Mouse (Mus musculus) bone marrow, adult 2 months (tissue): ENCODE data around the gene Ccdc105.

ENCODE experiments used
- CTCF ChIP-seq: fragments of 200-500 bp; IDR thresholded peaks from 2 replicates; pipeline ENCODE4 v1.5.1; 2011; ENCODE audit warnings: low read length, control low read depth; ENCODE audit not compliant: control insufficient read depth, insufficient read depth
- POLR2A ChIP-seq: fragments of 200-500 bp; IDR thresholded peaks from 2 replicates; pipeline ENCODE4 v1.6.1; 2011; ENCODE audit warnings: low read depth, mild to moderate bottlenecking, control low read depth, low read length, borderline replicate concordance; ENCODE audit not compliant: control insufficient read depth

DNA sequence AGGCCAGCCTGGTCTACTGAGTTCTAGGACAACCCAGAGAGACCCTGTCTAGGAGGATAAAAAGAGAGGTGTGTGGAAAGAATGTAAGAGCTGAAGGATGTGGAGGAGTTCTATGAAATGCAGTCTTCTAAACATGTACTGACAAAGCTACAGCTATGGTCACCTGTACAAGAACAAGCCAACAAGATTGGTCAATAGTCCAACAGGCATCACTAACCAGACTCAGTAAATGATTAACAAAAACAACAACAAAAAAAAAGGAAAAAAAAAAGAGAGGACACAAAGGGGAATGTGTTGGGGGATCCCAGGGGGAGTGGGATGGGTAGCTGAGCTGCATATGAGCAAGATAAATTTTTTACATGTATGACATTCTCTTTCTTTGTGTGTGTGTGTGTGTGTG lies 42.2 kb downstream of the Ccdc105 start:
- TF ChIP-seq CTCF, result no peak
- no peak for TF ChIP-seq POLR2A
